Mouse (Mus musculus): ENCODE data around the gene Gnpat.

DNA sequence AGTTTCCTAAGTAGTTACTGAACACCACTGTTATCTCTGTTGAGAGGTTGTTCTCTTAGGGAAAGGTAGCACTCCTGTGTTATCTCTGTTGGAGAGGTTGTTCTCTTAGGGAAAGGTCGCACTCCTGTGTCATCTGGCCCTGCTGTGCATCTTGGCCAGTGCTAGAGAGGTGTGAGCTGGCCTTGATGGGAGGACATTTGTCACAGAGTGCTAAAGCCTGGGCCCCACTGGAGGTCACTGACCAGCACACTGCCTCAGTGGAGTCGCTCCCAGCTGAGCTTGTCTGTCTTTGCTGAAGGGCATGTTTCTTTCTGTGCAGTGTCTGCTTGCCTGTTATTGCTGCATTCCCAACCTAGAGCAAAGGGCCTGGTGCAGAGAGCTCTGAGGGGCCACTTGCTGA is 4.3 kb downstream of the Gnpat start:
- no peak for TF ChIP-seq POLR2A (IDR thresholded peaks at IDR 0.05; ENCODE audit: borderline replicate concordance, control insufficient read depth, low read depth, low read length)
- no peak for TF ChIP-seq CTCF (IDR thresholded peaks at IDR 0.05; ENCODE audit: control insufficient read depth, insufficient read depth, low read length)

Measured in bone marrow, adult 2 months (tissue).